Mouse (Mus musculus) left cerebral cortex, postnatal 36 days (tissue): ENCODE measurements at regions not wholly inside any gene's neighbourhood (a gene's known extent, or its start where the extent isn't known, plus 50 kb on each side); places are given as distances from the start of the nearest gene placed in this dataset.

ENCODE experiments used
- DNase-seq, 2 experiments: peaks; one replicate each; pipeline ENCODE4 v3.0.0; 2021 to 2022; ENCODE audit warnings: low spot score in 2 of 2, mixed read lengths in 1 of 2
- intact Hi-C: fragments of 180-260 bp; cut with DNase I; formaldehyde crosslinking; loops from one replicate; pipeline ENCODE4 v1.15.1; 2025

DNA sequence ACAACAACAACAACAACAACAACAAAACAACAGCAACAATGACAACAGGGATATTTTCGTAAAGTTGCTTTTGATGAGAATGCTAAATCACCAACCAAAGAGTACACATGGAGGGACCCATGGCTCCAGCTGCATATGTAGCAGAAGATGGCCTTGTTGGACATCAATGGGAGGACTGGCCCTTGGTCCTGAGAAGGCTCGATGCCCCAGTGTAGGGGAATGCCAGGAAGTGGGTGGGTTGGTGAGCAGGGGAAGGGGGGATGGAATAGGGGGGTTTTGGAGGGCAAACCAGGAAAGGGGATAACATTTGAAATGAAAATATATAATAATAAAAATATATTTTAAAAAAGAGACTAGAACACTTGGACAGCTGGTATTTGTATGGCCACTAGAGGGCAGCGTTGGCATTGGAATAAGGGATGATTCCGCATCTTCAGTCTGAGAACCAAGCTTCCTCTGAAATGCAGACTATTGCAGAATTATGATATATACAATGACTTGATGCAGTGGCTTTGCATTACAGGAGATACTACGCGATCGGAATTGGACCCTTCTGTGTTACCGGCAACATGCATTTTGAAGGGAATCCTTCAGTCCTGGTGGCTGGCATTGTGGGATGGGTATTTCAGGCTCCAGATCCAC is 128.5 kb upstream of the Thumpd2 start:
- intact Hi-C loops, result loop anchor here (2.0 to 10.0 kb wide), 4 partner anchors 471 to 1809 kb away; no protein-coding TSS in a partner anchor
- DNase-seq, result peak; percentile 48 to 71

GRCm38 (mm10) chr17:81189996-81190395 is 125.1 kb upstream of the Thumpd2 start:
- peak; percentile 30 to 40 for DNase-seq
- intact Hi-C loops, result loop anchor here (10.0 kb wide), 1 partner anchor 475 kb away; no protein-coding TSS in a partner anchor

DNA sequence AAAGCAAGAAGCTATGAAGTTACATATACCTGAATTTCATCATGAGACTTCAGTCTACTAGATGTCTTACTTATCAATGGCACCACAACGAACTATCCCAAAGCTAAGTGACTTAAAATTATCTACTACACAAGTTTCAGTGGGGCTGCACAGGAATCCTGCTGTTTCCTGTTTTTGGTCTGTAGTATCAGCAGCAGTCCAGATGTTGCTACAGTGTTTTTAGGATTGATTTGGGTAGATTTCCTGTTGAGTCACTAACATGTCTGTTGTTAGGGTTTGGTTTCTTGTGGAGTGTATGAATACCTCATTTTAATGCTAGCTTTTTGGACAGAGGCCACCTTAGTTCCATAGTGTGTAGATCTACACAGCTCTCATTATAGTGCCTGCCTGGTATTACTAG is 120.8 kb upstream of the Thumpd2 start:
- no peak for DNase-seq
- intact Hi-C loops, result no loop called here

GRCm38 (mm10) chr17:81180813-81181424 is 116.0 kb upstream of the Thumpd2 start:
- intact Hi-C loops, result no loop called here
- no peak for DNase-seq

- no peak for DNase-seq
- intact Hi-C loops, result no loop called here
Measured at GRCm38 (mm10) chr17:81176306-81176705, 111.4 kb upstream of the Thumpd2 start.

DNA sequence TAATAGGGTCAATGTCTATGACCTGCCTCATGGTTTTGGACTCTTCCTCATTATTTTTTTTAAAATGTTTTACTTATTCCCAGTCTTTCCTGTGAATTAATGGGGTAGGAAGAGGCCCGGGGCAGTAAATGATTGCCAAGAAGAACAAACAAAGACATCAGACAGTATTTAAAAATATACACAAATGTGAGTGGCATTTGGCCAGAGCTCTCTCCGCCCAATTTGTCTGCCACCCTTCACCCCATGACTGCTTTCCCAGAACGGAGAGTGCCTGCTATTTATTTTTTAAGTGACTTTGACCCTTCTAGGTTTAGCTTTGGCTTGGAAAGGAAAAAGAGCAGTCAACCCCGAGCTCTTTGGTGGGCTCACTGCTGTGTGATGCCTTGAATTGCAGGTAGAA is 111.0 kb upstream of the Thumpd2 start:
- DNase-seq, result no peak
- intact Hi-C loops, result no loop called here

DNA sequence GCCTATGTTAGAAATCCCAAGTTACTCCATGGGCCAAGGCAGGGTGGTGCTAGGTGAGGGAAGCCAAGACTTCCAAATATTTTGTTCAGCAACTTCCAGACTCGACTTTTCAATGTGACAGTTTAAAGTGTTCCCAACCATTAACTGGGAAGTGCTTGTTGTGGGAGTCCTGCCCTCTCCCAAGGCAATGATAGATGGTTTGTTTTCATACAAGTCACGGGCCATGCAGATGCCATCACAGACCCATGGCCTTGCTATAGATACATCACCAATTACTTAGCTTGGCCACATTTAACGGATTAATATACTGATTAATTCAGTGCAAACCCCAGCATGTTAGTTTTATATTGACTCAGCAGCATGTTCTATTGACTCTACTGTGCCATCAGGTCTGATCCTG is 108.1 kb upstream of the Thumpd2 start:
- DNase-seq, result no peak
- intact Hi-C loops, result no loop called here

DNA sequence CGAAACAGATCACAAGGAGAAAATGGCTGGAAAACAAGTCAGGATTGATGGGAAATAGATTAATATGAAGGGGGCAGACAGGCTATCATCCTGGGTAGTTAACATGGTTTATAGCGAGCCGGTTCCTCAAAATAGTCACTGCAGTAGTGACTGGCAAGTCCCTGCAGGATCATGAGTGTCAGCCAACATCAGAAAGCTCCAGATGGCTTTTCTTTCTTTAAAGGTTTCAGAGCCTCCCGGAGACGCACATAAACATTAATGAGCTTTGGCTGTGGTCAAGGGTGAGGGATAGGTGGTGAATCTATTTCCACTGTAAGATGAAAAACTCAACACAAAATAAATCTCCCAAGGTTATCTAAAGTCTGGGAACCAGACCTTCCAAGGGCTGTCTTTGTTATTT is 104.2 kb upstream of the Thumpd2 start:
- no peak for DNase-seq
- intact Hi-C loops, result no loop called here

GRCm38 (mm10) chr17:81150730-81151129 is 85.8 kb upstream of the Thumpd2 start:
- intact Hi-C loops, result no loop called here
- DNase-seq, result peak; percentile 22 to 29

GRCm38 (mm10) chr17:81134702-81135101 is 69.8 kb upstream of the Thumpd2 start:
- no peak for DNase-seq
- intact Hi-C loops, result no loop called here

- DNase-seq, result peak in 1 of 2 experiments; percentile 5
Measured at GRCm38 (mm10) chr17:81133227-81133626, 68.3 kb upstream of the Thumpd2 start.

More at GRCm38 (mm10) chr17:81133227-81133626, 68.3 kb upstream of the Thumpd2 start:
- intact Hi-C loops, result no loop called here
